Mouse (Mus musculus): Measurements from ENCODE around the gene Mmp19.

Mmp19 gene

GRCm38 (mm10) chr10:128790398-128791124, at the start of gene Mmp19:
Gene Mmp19, plus strand, starts transcription at chr10:128790910.
- DNase-seq (ENCODE audit: low spot score in 2 of 2), result no peak

- no peak for DNase-seq (ENCODE audit: low spot score in 2 of 2)
Measured at GRCm38 (mm10) chr10:128742616-128743015, 48.1 kb upstream of the Mmp19 start.

GRCm38 (mm10) chr10:128743235-128743634, 47.5 kb upstream of the Mmp19 start:
- no peak for DNase-seq (ENCODE audit: low spot score in 2 of 2)

GRCm38 (mm10) chr10:128743791-128744191, 46.9 kb upstream of the Mmp19 start:
- peak; percentile 56 to 60 for DNase-seq (ENCODE audit: low spot score in 2 of 2)

- peak in 1 of 2 experiments; percentile 20 for DNase-seq (ENCODE audit: low spot score in 2 of 2)
Measured at GRCm38 (mm10) chr10:128744211-128744610, 46.5 kb upstream of the Mmp19 start.

GRCm38 (mm10) chr10:128744680-128745601, 45.8 kb upstream of the Mmp19 start, which contains the start of gene Dgka:
Gene Dgka, minus strand, starts transcription at chr10:128744855.
- peak; percentile 76 for DNase-seq (ENCODE audit: low spot score in 2 of 2)

GRCm38 (mm10) chr10:128745946-128746613, 44.6 kb upstream of the Mmp19 start:
- peak; percentile 84 to 90 for DNase-seq (ENCODE audit: low spot score in 2 of 2)

GRCm38 (mm10) chr10:128746972-128747645, 43.6 kb upstream of the Mmp19 start:
- DNase-seq (ENCODE audit: low spot score in 2 of 2), result no peak

- DNase-seq (ENCODE audit: low spot score in 2 of 2), result peak; percentile 58 to 62
Measured at GRCm38 (mm10) chr10:128747646-128748251, 43.0 kb upstream of the Mmp19 start, which contains the start of gene Pym1. Gene Pym1, plus strand, starts transcription at chr10:128747889.

GRCm38 (mm10) chr10:128748252-128748864, 42.4 kb upstream of the Mmp19 start:
- DNase-seq (ENCODE audit: low spot score in 2 of 2), result peak; percentile 76 to 81

- DNase-seq (ENCODE audit: low spot score in 2 of 2), result peak in 1 of 2 experiments; percentile 21
Measured at GRCm38 (mm10) chr10:128772895-128773294, 17.8 kb upstream of the Mmp19 start.

- no peak for DNase-seq (ENCODE audit: low spot score in 2 of 2)
Measured at GRCm38 (mm10) chr10:128773685-128774084, 17.0 kb upstream of the Mmp19 start.

- DNase-seq (ENCODE audit: low spot score in 2 of 2), result no peak
Measured at GRCm38 (mm10) chr10:128778441-128778840, 12.3 kb upstream of the Mmp19 start.

GRCm38 (mm10) chr10:128779011-128779795, 11.5 kb upstream of the Mmp19 start:
- DNase-seq (ENCODE audit: low spot score in 2 of 2), result no peak

GRCm38 (mm10) chr10:128780200-128780599, 10.5 kb upstream of the Mmp19 start:
- no peak for DNase-seq (ENCODE audit: low spot score in 2 of 2)

GRCm38 (mm10) chr10:128792041-128792440, 1.3 kb downstream of the Mmp19 start:
- no peak for DNase-seq (ENCODE audit: low spot score in 2 of 2)

- no peak for DNase-seq (ENCODE audit: low spot score in 2 of 2)
Measured at GRCm38 (mm10) chr10:128793258-128793657, 2.5 kb downstream of the Mmp19 start.

- no peak for DNase-seq (ENCODE audit: low spot score in 2 of 2)
Measured at GRCm38 (mm10) chr10:128794391-128794790, 3.7 kb downstream of the Mmp19 start.

- DNase-seq (ENCODE audit: low spot score in 2 of 2), result no peak
Measured at GRCm38 (mm10) chr10:128795581-128795980, 4.9 kb downstream of the Mmp19 start.

GRCm38 (mm10) chr10:128798676-128799075, 8.0 kb downstream of the Mmp19 start:
- no peak for DNase-seq (ENCODE audit: low spot score in 2 of 2)
